Mouse (Mus musculus) C2C12 (cell line): ENCODE results near the gene Slx1b.

ENCODE experiments used
- CTCF ChIP-seq: IDR thresholded peaks from one replicate; pipeline ENCODE4 v1.5.1; 2011; ENCODE audit not compliant: control insufficient read depth, insufficient read depth, insufficient read length
- USF1 ChIP-seq: IDR thresholded peaks from one replicate; pipeline ENCODE4 v1.6.1; 2011; ENCODE audit warnings: low read depth, mild to moderate bottlenecking, control low read depth, moderate library complexity

GRCm38 (mm10) chr7:126704121-126704980, 8.8 kb upstream of the Slx1b start:
- TF ChIP-seq CTCF (no peak), USF1 (no peak)
